Mouse (Mus musculus) kidney, adult 2 months (tissue): ENCODE data around the gene Sprr3.

Experiments used
- CTCF ChIP-seq: fragments of 200-500 bp; conservative IDR thresholded peaks from 2 replicates; pipeline ENCODE4 v1.5.1; 2011; ENCODE audit warnings: low read depth, mild to moderate bottlenecking, control low read depth, low read length, moderate library complexity, mixed read lengths; ENCODE audit not compliant: insufficient read depth, insufficient read length
- POLR2A ChIP-seq: fragments of 200-500 bp; IDR thresholded peaks from one replicate; pipeline ENCODE4 v1.6.1; 2011; ENCODE audit warnings: low read depth, low read length, control low read depth

DNA sequence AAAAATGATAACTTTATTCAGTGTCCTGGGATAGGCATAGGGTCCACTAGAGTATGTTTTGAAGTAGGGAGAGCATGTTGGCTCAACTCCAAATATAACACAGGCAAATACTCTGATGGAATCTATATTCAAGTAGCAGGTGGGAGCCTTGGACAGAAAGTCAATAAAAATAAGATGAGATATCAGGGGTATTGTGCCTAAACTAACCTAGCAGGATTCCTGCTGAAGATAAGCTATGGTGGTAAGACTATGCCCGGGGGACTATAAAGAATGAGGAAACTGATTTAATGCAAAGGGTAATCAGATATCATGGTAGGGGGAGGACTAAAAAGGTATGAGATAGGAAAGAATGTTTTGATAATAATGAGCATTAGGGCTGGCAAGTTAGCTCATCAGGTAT is 49.7 kb upstream of the Sprr3 start:
- TF ChIP-seq POLR2A (no peak), CTCF (no peak)
